Mouse (Mus musculus) heart, postnatal 0 days (tissue): ENCODE data around the gene Hdac4. TPM values are rescaled to one million over a fixed set of nuclear protein-coding genes. Genes with fewer than 3 reads are reported as not detected.

Experiments used
- ATAC-seq: fragments of 200-750 bp; cut with Nextera tagmentation; 2 replicates; pipeline ENCODE4 v1.8.0; 2017; ENCODE audit warnings: low read depth, moderate number of reproducible peaks, moderate library complexity; ENCODE audit not compliant: insufficient read depth
- DNase-seq: peaks from one replicate; pipeline ENCODE4 v3.0.0-alpha.2; 2016; ENCODE audit warnings: low spot score
- H3K27ac ChIP-seq: fragments of 300-500 bp; sonication (generic); 2 replicates; pipeline ENCODE4 v1.5.1; 2014; ENCODE audit warnings: low read depth, mild to moderate bottlenecking
- H3K27me3 ChIP-seq: fragments of 300-500 bp; sonication (generic); 2 replicates; pipeline ENCODE4 v1.6.1; 2014; ENCODE audit warnings: low read length, mixed read lengths; ENCODE audit not compliant: control insufficient read depth, insufficient read depth
- H3K36me3 ChIP-seq: fragments of 300-500 bp; sonication (generic); replicated peaks from 2 replicates; pipeline ENCODE4 v1.6.1; 2014; ENCODE audit warnings: low read length, mixed read lengths; ENCODE audit not compliant: control insufficient read depth, insufficient read depth
- H3K4me1 ChIP-seq: fragments of 300-500 bp; sonication (generic); 2 replicates; pipeline ENCODE4 v1.6.1; 2014; ENCODE audit warnings: antibody characterized with exemption; ENCODE audit not compliant: control insufficient read depth, insufficient read depth
- H3K4me2 ChIP-seq: fragments of 300-500 bp; sonication (generic); 2 replicates; pipeline ENCODE4 v1.6.1; 2014; ENCODE audit warnings: low read depth, mild to moderate bottlenecking, low read length, moderate library complexity
- H3K4me3 ChIP-seq: fragments of 300-500 bp; sonication (generic); 2 replicates; pipeline ENCODE4 v1.5.1; 2014; ENCODE audit warnings: low read depth, low read length
- H3K9ac ChIP-seq: fragments of 300-500 bp; sonication (generic); replicated peaks from 2 replicates; pipeline ENCODE4 v1.6.1; 2014; ENCODE audit warnings: low read depth, low read length, mixed read lengths
- H3K9me3 ChIP-seq: fragments of 300-500 bp; sonication (generic); replicated peaks from 2 replicates; pipeline ENCODE4 v1.6.1; 2016; ENCODE audit warnings: low read length; ENCODE audit not compliant: control insufficient read depth
- CTCF ChIP-seq: IDR thresholded peaks from 2 replicates; pipeline ENCODE4 v1.5.1; 2016; ENCODE audit warnings: antibody characterized with exemption, control low read depth, low read depth
- EP300 ChIP-seq: IDR thresholded peaks from 2 replicates; pipeline ENCODE4 v1.6.1; 2016; ENCODE audit warnings: antibody characterized with exemption, low read depth
- WGBS: fragments of 180-500 bp; shearing (Covaris S2); extraction: QIAGEN DNeasy Blood & Tissue Kit; methylation state at CpG from one replicate; pipeline ENCODE4 v1.1.7; 2014; 5-methylcytosine and 5-hydroxymethylcytosine counted together
- polyA plus RNA-seq: library from polyadenylated mRNA; unstranded; fragments of >200 nt; fragmentation: Nextera tagmentation; extraction: Ambion mirVana; gene quantifications from 2 replicates; pipeline ENCODE4 v1.2.1, GENCODE M21; 2015
- total RNA-seq: library from RNA; depleted of rRNA; stranded (reverse); fragments of >200 nt; gene quantifications from 2 replicates; pipeline ENCODE4 v1.2.3, GENCODE M21; 2014; ENCODE audit warnings: low replicate concordance

Gene Hdac4
- total and polyA plus RNA-seq, 2 experiments from 2014 or later = 6.8 to 13.0 TPM

DNA sequence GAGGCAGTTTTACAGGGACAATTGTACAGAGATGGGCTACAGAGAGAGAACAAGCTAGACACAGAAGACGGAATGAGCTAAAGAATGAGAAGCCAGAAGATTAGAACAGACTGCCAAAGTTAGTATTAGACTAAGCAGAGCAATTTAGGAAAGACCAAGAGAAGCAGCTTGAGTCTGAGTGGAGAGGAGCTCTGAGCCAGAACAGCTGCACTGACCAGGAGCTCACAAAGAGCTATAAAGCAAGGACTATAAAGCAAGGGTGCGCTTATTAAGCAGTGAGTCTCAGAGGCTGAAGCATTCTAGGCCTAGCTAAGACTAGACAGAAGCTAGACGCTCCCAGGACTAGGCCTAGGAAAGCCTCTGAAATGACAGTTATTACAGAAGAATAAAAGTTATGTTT is 154.2 kb downstream of the Hdac4 start:
- 90% methylated on average over 3 of the region's 3 CpGs for WGBS

DNA sequence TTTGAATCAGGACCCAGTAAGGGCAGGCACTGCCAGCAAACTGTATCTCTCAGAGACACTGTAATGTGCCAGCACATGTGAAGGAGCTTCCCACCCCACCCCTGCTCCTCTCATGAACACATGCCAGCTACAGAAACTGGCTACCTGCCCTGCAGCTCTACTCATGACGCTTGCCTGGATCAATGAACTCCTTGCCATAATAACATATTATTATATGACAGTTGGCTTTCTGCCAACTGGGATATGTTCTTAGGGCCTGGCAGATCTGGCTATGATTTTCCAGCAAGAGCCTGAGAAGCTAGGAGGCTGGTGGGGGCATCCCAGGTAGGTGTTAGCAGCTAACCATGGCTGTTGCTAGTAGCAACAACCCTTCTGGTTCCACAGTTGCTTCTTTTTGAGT is 156.8 kb downstream of the Hdac4 start:
- ATAC-seq = no peak
- WGBS = 53% methylated on average over 1 of the region's 1 CpGs
- Histone ChIP-seq H3K27ac (no peak overlapping the region), H3K4me1 (peaks cover 28% of the 10 kb centered on the region), H3K27me3 (no peaks in the 10 kb centered on the region), H3K9ac (no peak overlapping the region), H3K36me3 (no peaks in the 10 kb centered on the region), H3K4me2 (no peak overlapping the region), H3K4me3 (no peak overlapping the region), H3K9me3 (no peaks in the 10 kb centered on the region)
- TF ChIP-seq EP300 = no peak
- no peak for TF ChIP-seq CTCF
- DNase-seq = no peak

More for the DNA sequence above, 154.2 kb downstream of the Hdac4 start:
- Histone ChIP-seq H3K9me3 (no peaks in the 10 kb centered on the region), H3K4me2 (no peak overlapping the region), H3K9ac (no peak overlapping the region), H3K27ac (no peak overlapping the region), H3K4me1 (peaks cover 24% of the 10 kb centered on the region), H3K4me3 (no peak overlapping the region), H3K36me3 (no peaks in the 10 kb centered on the region), H3K27me3 (no peaks in the 10 kb centered on the region)
- no peak for DNase-seq
- ATAC-seq = no peak
- TF ChIP-seq EP300 = no peak
- TF ChIP-seq CTCF = no peak

DNA sequence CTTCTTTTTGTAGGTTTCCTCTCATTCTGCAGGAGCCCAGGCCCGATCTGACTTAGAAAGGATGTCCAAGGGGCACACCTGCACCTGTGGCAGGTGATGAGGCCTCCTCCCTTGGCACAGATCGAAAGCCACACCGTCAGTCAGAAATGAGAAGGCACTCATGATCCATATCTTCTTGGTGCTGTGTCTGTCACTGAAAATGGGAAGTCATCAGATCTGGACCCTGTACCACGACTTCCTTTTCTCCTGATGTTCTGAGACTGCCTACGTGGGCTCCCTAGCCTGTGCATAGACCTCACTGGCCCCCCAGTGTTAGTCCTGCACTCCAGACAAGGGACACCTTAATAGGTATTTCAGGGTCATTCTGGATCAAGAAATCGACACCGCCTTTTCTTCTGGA is 158.5 kb downstream of the Hdac4 start:
- no peaks in the 10 kb centered on the region for H3K27me3 ChIP-seq
- H3K27ac ChIP-seq = no peak overlapping the region
- no peaks in the 10 kb centered on the region for H3K36me3 ChIP-seq
- H3K4me3 ChIP-seq = no peak overlapping the region
- ATAC-seq (no peak), DNase-seq (no peak)
- H3K9me3 ChIP-seq = no peaks in the 10 kb centered on the region
- TF ChIP-seq EP300 (no peak), CTCF (no peak)
- H3K4me2 ChIP-seq = no peak overlapping the region
- WGBS = 83% methylated on average over 7 of the region's 7 CpGs
- no peak overlapping the region for H3K9ac ChIP-seq
- H3K4me1 ChIP-seq = peaks cover 23% of the 10 kb centered on the region

DNA sequence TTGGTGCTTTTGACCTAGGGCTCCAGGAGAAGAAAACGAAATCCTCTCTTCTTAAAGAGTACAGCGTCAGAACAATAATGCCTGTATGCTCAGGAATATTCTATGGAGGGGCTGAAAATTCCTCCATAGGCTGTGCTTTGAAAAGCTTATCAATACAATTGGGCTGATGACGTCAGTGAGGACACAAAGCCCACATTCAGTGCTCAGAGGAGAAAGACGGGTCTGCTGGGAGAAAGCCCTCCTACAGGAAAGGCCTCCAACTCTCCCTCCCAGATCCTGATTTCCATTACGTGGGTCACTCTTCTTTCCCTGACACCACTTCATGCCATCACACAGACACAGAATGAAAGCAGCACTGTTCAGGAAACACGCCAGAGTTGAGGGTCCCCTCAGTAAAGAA is 159.7 kb downstream of the Hdac4 start:
- 38% methylated on average over 6 of the region's 6 CpGs for WGBS
- ATAC-seq (no peak; the same call in 1 of the 2 replicates), DNase-seq (no peak)
- H3K4me1 ChIP-seq = peaks cover 23% of the 10 kb centered on the region
- H3K9ac ChIP-seq = no peak overlapping the region
- no peaks in the 10 kb centered on the region for H3K9me3 ChIP-seq
- no peaks in the 10 kb centered on the region for H3K36me3 ChIP-seq
- no peak overlapping the region for H3K4me3 ChIP-seq
- TF ChIP-seq EP300 (no peak), CTCF (no peak)
- H3K4me2 ChIP-seq = no peak overlapping the region
- no peak overlapping the region for H3K27ac ChIP-seq
- no peaks in the 10 kb centered on the region for H3K27me3 ChIP-seq

DNA sequence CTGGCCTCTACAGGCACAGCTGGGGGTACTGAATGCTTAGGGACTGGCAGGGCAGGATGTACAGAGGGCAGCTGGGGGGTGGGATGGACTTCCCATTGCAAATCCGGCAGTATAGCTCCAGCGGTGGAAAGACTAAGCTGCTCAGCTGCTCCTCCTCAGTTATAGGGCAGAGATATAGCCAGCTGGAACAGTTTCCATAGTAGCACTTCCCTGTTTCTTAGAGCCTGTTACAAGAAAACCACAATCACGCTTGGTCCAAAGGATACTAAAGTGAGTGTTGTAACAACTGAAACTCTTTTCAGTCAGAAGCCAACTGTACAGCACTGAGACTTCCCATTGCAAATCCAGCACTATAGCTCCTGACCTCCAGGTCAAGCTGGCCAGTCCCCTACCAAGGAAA is 161.3 kb downstream of the Hdac4 start:
- no peak for ATAC-seq
- Histone ChIP-seq H3K9me3 (no peaks in the 10 kb centered on the region), H3K36me3 (peaks cover 9% of the 10 kb centered on the region; the same call in 1 of the 2 replicates), H3K4me3 (no peak overlapping the region), H3K9ac (no peak overlapping the region), H3K27me3 (no peaks in the 10 kb centered on the region), H3K27ac (no peak overlapping the region), H3K4me1 (peaks cover 23% of the 10 kb centered on the region), H3K4me2 (no peak overlapping the region)
- TF ChIP-seq EP300 = no peak
- no peak for TF ChIP-seq CTCF
- no peak for DNase-seq
- 82% methylated on average over 3 of the region's 3 CpGs for WGBS

DNA sequence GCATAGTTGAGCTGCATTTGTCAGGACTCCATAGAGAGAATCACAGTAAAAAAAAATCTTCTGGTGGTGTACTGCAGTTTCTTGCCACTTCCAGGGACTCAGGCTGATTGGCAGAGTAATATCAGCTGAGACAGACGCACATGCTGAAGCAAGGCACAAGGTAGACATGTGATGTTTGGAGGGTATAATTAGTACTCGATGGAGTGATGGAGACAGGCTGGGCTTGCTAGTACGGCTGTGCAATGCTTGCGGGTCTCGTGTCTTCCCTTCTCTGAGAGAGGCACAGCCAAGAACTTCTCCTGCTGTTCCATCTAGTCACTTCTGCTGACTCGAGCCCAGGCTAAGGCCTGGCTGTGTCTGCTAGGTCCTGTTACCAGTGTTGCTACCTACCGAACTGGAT is 162.0 kb downstream of the Hdac4 start:
- Histone ChIP-seq H3K4me3 (no peak overlapping the region), H3K9me3 (no peaks in the 10 kb centered on the region), H3K36me3 (peaks cover 11% of the 10 kb centered on the region; the same call in 1 of the 2 replicates), H3K9ac (no peak overlapping the region), H3K4me2 (no peak overlapping the region), H3K27me3 (no peaks in the 10 kb centered on the region), H3K27ac (no peak overlapping the region), H3K4me1 (peaks cover 23% of the 10 kb centered on the region)
- ATAC-seq (0 out of 2 replicates have a peak, but pooled peaks have one; percentile 37), DNase-seq (no peak)
- WGBS = 61% methylated on average over 7 of the region's 7 CpGs
- TF ChIP-seq EP300 (no peak), CTCF (no peak)
